Mouse (Mus musculus) embryonic stem cell, embryonic (primary cell): ENCODE data around the gene Parp2.

Experiments used
- CTCF ChIA-PET, 4 experiments: fragments of 300-600 bp in 2 of 4; fragments of 350-600 bp in 2 of 4; sonication (Branson Sonifier 250); formaldehyde crosslinking; loops; one replicate each; lab custom pipeline; 2022; ENCODE audit warnings: inconsistent platforms in 2 of 4; lab: Charles Lee
- POLR2A ChIA-PET, 4 experiments: fragments of 300-600 bp in 2 of 4; fragments of 350-600 bp in 2 of 4; sonication (Branson Sonifier 250); formaldehyde crosslinking; loops; one replicate each; lab custom pipeline; 2022; ENCODE audit warnings: antibody characterized with exemption in 4 of 4, inconsistent platforms in 1 of 4; lab: Charles Lee

Parp2 gene

GRCm38 (mm10) chr14:50802843-50803562 lies 4.6 kb upstream of the Parp2 start:
- CTCF ChIA-PET: interaction anchor here in 2 of 4 experiments (1.3 to 1.8 kb wide), 2 partner anchors 18 to 261 kb away, joined by 4 to 5 read pairs; partner anchors contain the start of gene Ttc5 (in 1 of the 2)
- POLR2A ChIA-PET: interaction anchor here in 2 of 4 experiments (0.6 to 2.2 kb wide), 7 partner anchors 29 to 286 kb away, joined by 3 to 8 read pairs (median 4); partner anchors contain the start of genes Pnp (in 2 of the 2), Apex1 (in 1 of the 2), Osgep (in 1 of the 2) and Pip4p1 (in 1 of the 2)

- POLR2A ChIA-PET: interaction anchor here in 2 of 4 experiments (0.9 to 2.2 kb wide), 10 partner anchors 19 to 284 kb away, joined by 3 to 8 read pairs (median 4); partner anchors contain the start of genes Pnp (in 2 of the 2), Apex1 (in 1 of the 2), Osgep (in 1 of the 2) and Pip4p1 (in 1 of the 2)
- CTCF ChIA-PET: interaction anchor here in 3 of 4 experiments (0.5 to 1.8 kb wide), 5 partner anchors 19 to 261 kb away, joined by 3 to 5 read pairs (median 3); partner anchors contain the start of gene Ttc5 (in 2 of the 3)
These were observed 3.0 kb upstream of the Parp2 start for GRCm38 (mm10) chr14:50804683-50805082.

GRCm38 (mm10) chr14:50806469-50806868 lies 1.2 kb upstream of the Parp2 start:
- ChIA-PET CTCF (interaction anchor here in 3 of 4 experiments (0.6 to 1.7 kb wide), 5 partner anchors 8 to 259 kb away, joined by 4 to 11 read pairs (median 4); no protein-coding TSS in a partner anchor), POLR2A (interaction anchor here (0.6 to 3.4 kb wide), 31 partner anchors 10 to 1023 kb away, joined by 3 to 21 read pairs (median 4); partner anchors contain the start of genes Pip4p1 (in 3 of the 4), Pnp (in 3 of the 4), Ang (in 1 of the 4) and Apex1 (in 1 of the 4))

GRCm38 (mm10) chr14:50813060-50813459 lies 5.4 kb downstream of the Parp2 start:
- POLR2A ChIA-PET: no interaction called here
- CTCF ChIA-PET: no interaction called here

- CTCF ChIA-PET: no interaction called here
- POLR2A ChIA-PET: no interaction called here
These were observed 15.6 kb downstream of the Parp2 start for GRCm38 (mm10) chr14:50823240-50823639.

- ChIA-PET CTCF (no interaction called here), POLR2A (interaction anchor here in 1 of 4 experiments (0.8 to 0.9 kb wide), 2 partner anchors 10 to 16 kb away, joined by 3 read pairs; partner anchors contain the start of genes Ccnb1ip1 and Parp2)
These were observed 16.6 kb downstream of the Parp2 start for GRCm38 (mm10) chr14:50824219-50824618.

GRCm38 (mm10) chr14:50826579-50826978 lies 18.9 kb downstream of the Parp2 start:
- POLR2A ChIA-PET: no interaction called here
- CTCF ChIA-PET: no interaction called here

- ChIA-PET CTCF (interaction anchor here in 1 of 4 experiments (0.6 kb wide), 1 partner anchor 30 kb away, joined by 3 read pairs; no protein-coding TSS in a partner anchor), POLR2A (interaction anchor here in 2 of 4 experiments (0.7 to 1.6 kb wide), 4 partner anchors 15 to 61 kb away, joined by 3 to 12 read pairs (median 4); partner anchors contain the start of genes Ccnb1ip1 (in 1 of the 2) and Parp2 (in 1 of the 2))
These were observed 22.2 kb downstream of the Parp2 start for GRCm38 (mm10) chr14:50829878-50830277.

GRCm38 (mm10) chr14:50833964-50834363 lies 26.3 kb downstream of the Parp2 start:
- CTCF ChIA-PET: interaction anchor here in 1 of 4 experiments (1.0 kb wide), 1 partner anchor 36 kb away, joined by 3 read pairs; the partner anchor contains the start of gene Tep1
- POLR2A ChIA-PET: interaction anchor here in 2 of 4 experiments (1.0 to 1.6 kb wide), 4 partner anchors 11 to 97 kb away, joined by 3 to 4 read pairs (median 3); partner anchors contain the start of genes Ccnb1ip1 (in 1 of the 2), Parp2 (in 1 of the 2), Pip4p1 (in 1 of the 2) and Pnp (in 1 of the 2)

- ChIA-PET CTCF (interaction anchor here in 2 of 4 experiments (1.0 to 1.8 kb wide), 2 partner anchors 36 to 229 kb away, joined by 3 to 5 read pairs; partner anchors contain the start of gene Tep1 (in 1 of the 2)), POLR2A (interaction anchor here in 2 of 4 experiments (1.0 to 1.6 kb wide), 4 partner anchors 10 to 97 kb away, joined by 3 to 4 read pairs (median 3); partner anchors contain the start of genes Ccnb1ip1 (in 1 of the 2), Parp2 (in 1 of the 2), Pip4p1 (in 1 of the 2) and Pnp (in 1 of the 2))
These were observed 26.8 kb downstream of the Parp2 start for GRCm38 (mm10) chr14:50834435-50834834.

GRCm38 (mm10) chr14:50837236-50837635 lies 29.6 kb downstream of the Parp2 start:
- POLR2A ChIA-PET: interaction anchor here in 1 of 4 experiments (1.0 kb wide), 2 partner anchors 67 to 87 kb away, joined by 3 to 4 read pairs; no protein-coding TSS in a partner anchor
- CTCF ChIA-PET: interaction anchor here in 2 of 4 experiments (1.3 to 1.6 kb wide), 3 partner anchors 18 to 227 kb away, joined by 3 read pairs; no protein-coding TSS in a partner anchor

- CTCF ChIA-PET: interaction anchor here in 1 of 4 experiments (1.1 kb wide), 1 partner anchor 118 kb away, joined by 4 read pairs; no protein-coding TSS in a partner anchor
- POLR2A ChIA-PET: interaction anchor here in 3 of 4 experiments (0.6 to 2.0 kb wide), 11 partner anchors 11 to 210 kb away, joined by 3 to 12 read pairs (median 3); partner anchors contain the start of genes Ccnb1ip1 (in 1 of the 3) and Parp2 (in 1 of the 3)
These were observed 48.1 kb downstream of the Parp2 start for GRCm38 (mm10) chr14:50855788-50856187.

- ChIA-PET CTCF (no interaction called here), POLR2A (interaction anchor here in 2 of 4 experiments (0.6 to 1.0 kb wide), 2 partner anchors 17 to 40 kb away, joined by 3 read pairs; no protein-coding TSS in a partner anchor)
These were observed 55.0 kb downstream of the Parp2 start for GRCm38 (mm10) chr14:50862641-50863040.

GRCm38 (mm10) chr14:50865005-50865404 lies 57.4 kb downstream of the Parp2 start:
- POLR2A ChIA-PET: interaction anchor here in 1 of 4 experiments (0.8 to 1.4 kb wide), 4 partner anchors 12 to 48 kb away, joined by 3 to 5 read pairs (median 4); no protein-coding TSS in a partner anchor
- CTCF ChIA-PET: interaction anchor here in 2 of 4 experiments (0.5 to 0.9 kb wide), 2 partner anchors 31 to 142 kb away, joined by 3 to 5 read pairs; no protein-coding TSS in a partner anchor

- POLR2A ChIA-PET: interaction anchor here in 1 of 4 experiments (1.6 kb wide), 1 partner anchor 59 kb away, joined by 4 read pairs; no protein-coding TSS in a partner anchor
- CTCF ChIA-PET: no interaction called here
These were observed 59.3 kb downstream of the Parp2 start for GRCm38 (mm10) chr14:50866966-50867365.

- ChIA-PET CTCF (no interaction called here), POLR2A (interaction anchor here in 1 of 4 experiments (0.7 to 1.6 kb wide), 3 partner anchors 11 to 58 kb away, joined by 3 to 4 read pairs (median 3); no protein-coding TSS in a partner anchor)
These were observed 60.6 kb downstream of the Parp2 start for GRCm38 (mm10) chr14:50868211-50868610.

GRCm38 (mm10) chr14:50868656-50869055 lies 61.0 kb downstream of the Parp2 start:
- CTCF ChIA-PET: no interaction called here

More at GRCm38 (mm10) chr14:50868656-50869055, 61.0 kb downstream of the Parp2 start:
- POLR2A ChIA-PET: interaction anchor here in 1 of 4 experiments (0.7 to 1.6 kb wide), 2 partner anchors 13 to 57 kb away, joined by 3 to 4 read pairs; no protein-coding TSS in a partner anchor
